Mouse (Mus musculus): ENCODE results near the gene Trmo. TPM values are rescaled to one million over a fixed set of nuclear protein-coding genes. Genes with fewer than 3 reads are reported as not detected.

Trmo gene
- polyA plus RNA-seq, 1 experiment from 2014 or later: 11.8 TPM

- H3K4me3 ChIP-seq (ENCODE audit: low read depth, low read length): no peak overlapping the region
- H3K4me2 ChIP-seq (ENCODE audit: low read depth, low read length): no peak overlapping the region
- no peaks in the 10 kb centered on the region for H3K4me1 ChIP-seq (ENCODE audit: control insufficient read depth, insufficient read depth, low read length)
- ATAC-seq (replicated peaks; ENCODE audit: insufficient number of reproducible peaks, low FRiP score, low TSS enrichment, low read depth): no peak
- WGBS: 84% methylated on average over 2 of the region's 2 CpGs
- no peak overlapping the region for H3K27ac ChIP-seq (replicated peaks; ENCODE audit: low read depth, low read length)
- no peaks in the 10 kb centered on the region for H3K36me3 ChIP-seq (replicated peaks; ENCODE audit: control insufficient read depth, insufficient read depth, low read depth, low read length)
- DNase-seq (ENCODE audit: low spot score): no peak
- no peak overlapping the region for H3K9ac ChIP-seq (replicated peaks; ENCODE audit: low read length)
- no peaks in the 10 kb centered on the region for H3K9me3 ChIP-seq (replicated peaks; ENCODE audit: control insufficient read depth, low read length)
- H3K27me3 ChIP-seq (ENCODE audit: control insufficient read depth, insufficient read depth, low read length): peaks cover 2% of the 10 kb centered on the region; the same call in 1 of the 2 replicates
Observed at GRCm38 (mm10) chr4:46364360-46364759, 24.9 kb downstream of the Trmo start.

- H3K36me3 ChIP-seq (replicated peaks; ENCODE audit: control insufficient read depth, insufficient read depth, low read depth, low read length): no peaks in the 10 kb centered on the region
- peaks cover 2% of the 10 kb centered on the region; the same call in 1 of the 2 replicates for H3K27me3 ChIP-seq (ENCODE audit: control insufficient read depth, insufficient read depth, low read length)
- no peaks in the 10 kb centered on the region for H3K4me1 ChIP-seq (ENCODE audit: control insufficient read depth, insufficient read depth, low read length)
- ATAC-seq (replicated peaks; ENCODE audit: insufficient number of reproducible peaks, low FRiP score, low TSS enrichment, low read depth) (no peak), DNase-seq (ENCODE audit: low spot score) (no peak)
- no peaks in the 10 kb centered on the region for H3K9me3 ChIP-seq (replicated peaks; ENCODE audit: control insufficient read depth, low read length)
- H3K27ac ChIP-seq (replicated peaks; ENCODE audit: low read depth, low read length): no peak overlapping the region
- no peak overlapping the region for H3K4me2 ChIP-seq (ENCODE audit: low read depth, low read length)
- H3K4me3 ChIP-seq (ENCODE audit: low read depth, low read length): no peak overlapping the region
- H3K9ac ChIP-seq (replicated peaks; ENCODE audit: low read length): no peak overlapping the region
- 71% methylated on average over 5 of the region's 5 CpGs for WGBS
Observed at GRCm38 (mm10) chr4:46361258-46361657, 28.0 kb downstream of the Trmo start.

DNA sequence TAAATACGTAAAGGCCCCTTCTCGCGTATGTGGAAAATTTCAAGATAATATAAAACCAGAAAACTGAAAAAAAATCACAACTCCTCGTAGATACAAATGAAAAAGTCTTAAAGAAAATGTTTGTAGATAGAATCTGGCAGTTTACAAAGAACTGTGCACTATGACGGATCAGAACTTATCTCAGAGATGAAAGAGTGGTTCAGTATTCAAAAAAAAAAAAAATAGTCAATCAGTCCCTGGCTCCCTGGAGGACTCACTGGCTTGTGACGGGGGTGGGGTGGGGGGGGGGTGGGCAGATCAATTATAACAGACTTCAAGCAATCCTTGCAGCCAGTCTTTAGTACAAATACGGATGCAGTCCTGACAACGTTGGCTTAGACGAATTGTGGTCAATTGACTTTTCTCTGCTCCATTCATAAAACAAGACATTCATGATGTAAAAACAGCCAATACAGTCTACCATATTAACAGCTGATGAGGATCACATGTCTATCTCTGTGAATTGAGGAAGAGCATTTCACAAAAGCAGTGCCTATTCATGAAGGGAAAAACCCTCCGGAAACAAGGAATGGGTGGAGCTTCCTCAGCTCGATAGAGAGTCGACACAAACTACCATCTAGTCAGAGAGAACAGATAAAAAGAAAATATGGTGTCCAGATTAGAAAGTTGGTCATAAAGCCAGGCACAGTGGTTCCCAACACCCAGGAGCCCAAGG lies 29.5 kb downstream of the Trmo start:
- DNase-seq (ENCODE audit: low spot score): no peak
- H3K27ac ChIP-seq (replicated peaks; ENCODE audit: low read depth, low read length): no peak overlapping the region
- no peaks in the 10 kb centered on the region for H3K36me3 ChIP-seq (replicated peaks; ENCODE audit: control insufficient read depth, insufficient read depth, low read depth, low read length)
- no peaks in the 10 kb centered on the region for H3K27me3 ChIP-seq (ENCODE audit: control insufficient read depth, insufficient read depth, low read length)
- H3K4me3 ChIP-seq (ENCODE audit: low read depth, low read length): no peak overlapping the region
- no peak overlapping the region for H3K9ac ChIP-seq (replicated peaks; ENCODE audit: low read length)
- no peak for ATAC-seq (replicated peaks; ENCODE audit: insufficient number of reproducible peaks, low FRiP score, low TSS enrichment, low read depth)
- WGBS: 78% methylated on average over 12 of the region's 12 CpGs
- no peaks in the 10 kb centered on the region for H3K9me3 ChIP-seq (replicated peaks; ENCODE audit: control insufficient read depth, low read length)
- no peak overlapping the region for H3K4me2 ChIP-seq (ENCODE audit: low read depth, low read length)
- H3K4me1 ChIP-seq (ENCODE audit: control insufficient read depth, insufficient read depth, low read length): no peaks in the 10 kb centered on the region

- Histone ChIP-seq H3K4me2 (ENCODE audit: low read depth, low read length) (no peak overlapping the region), H3K9ac (replicated peaks; ENCODE audit: low read length) (no peak overlapping the region), H3K9me3 (replicated peaks; ENCODE audit: control insufficient read depth, low read length) (no peaks in the 10 kb centered on the region), H3K4me1 (ENCODE audit: control insufficient read depth, insufficient read depth, low read length) (no peaks in the 10 kb centered on the region), H3K36me3 (replicated peaks; ENCODE audit: control insufficient read depth, insufficient read depth, low read depth, low read length) (no peaks in the 10 kb centered on the region), H3K27ac (replicated peaks; ENCODE audit: low read depth, low read length) (no peak overlapping the region), H3K4me3 (ENCODE audit: low read depth, low read length) (no peak overlapping the region), H3K27me3 (ENCODE audit: control insufficient read depth, insufficient read depth, low read length) (peaks cover 3% of the 10 kb centered on the region; the same call in 1 of the 2 replicates)
- DNase-seq (ENCODE audit: low spot score) (peak; percentile 71), ATAC-seq (replicated peaks; ENCODE audit: insufficient number of reproducible peaks, low FRiP score, low TSS enrichment, low read depth) (no peak)
- 39% methylated on average over 12 of the region's 12 CpGs for WGBS
Observed at GRCm38 (mm10) chr4:46356351-46357133, 32.7 kb downstream of the Trmo start.

- Histone ChIP-seq H3K27me3 (ENCODE audit: control insufficient read depth, insufficient read depth, low read length) (peaks cover 25% of the 10 kb centered on the region), H3K4me3 (ENCODE audit: low read depth, low read length) (no peak overlapping the region), H3K36me3 (replicated peaks; ENCODE audit: control insufficient read depth, insufficient read depth, low read depth, low read length) (no peaks in the 10 kb centered on the region), H3K9me3 (replicated peaks; ENCODE audit: control insufficient read depth, low read length) (no peaks in the 10 kb centered on the region), H3K9ac (replicated peaks; ENCODE audit: low read length) (no peak overlapping the region), H3K4me2 (ENCODE audit: low read depth, low read length) (no peak overlapping the region), H3K4me1 (ENCODE audit: control insufficient read depth, insufficient read depth, low read length) (no peaks in the 10 kb centered on the region), H3K27ac (replicated peaks; ENCODE audit: low read depth, low read length) (no peak overlapping the region)
- 4% methylated on average over 10 of the region's 10 CpGs for WGBS
- DNase-seq (ENCODE audit: low spot score): no peak
- no peak for ATAC-seq (replicated peaks; ENCODE audit: insufficient number of reproducible peaks, low FRiP score, low TSS enrichment, low read depth)
Observed at GRCm38 (mm10) chr4:46353045-46353444, 36.2 kb downstream of the Trmo start.

GRCm38 (mm10) chr4:46349530-46349929 lies 39.7 kb downstream of the Trmo start:
- no peak overlapping the region for H3K27ac ChIP-seq (replicated peaks; ENCODE audit: low read depth, low read length)
- H3K4me3 ChIP-seq (ENCODE audit: low read depth, low read length): no peak overlapping the region
- no peak for DNase-seq (ENCODE audit: low spot score)
- H3K4me1 ChIP-seq (ENCODE audit: control insufficient read depth, insufficient read depth, low read length): peaks cover 1% of the 10 kb centered on the region; the same call in 1 of the 2 replicates
- no peaks in the 10 kb centered on the region for H3K9me3 ChIP-seq (replicated peaks; ENCODE audit: control insufficient read depth, low read length)
- no peak for ATAC-seq (replicated peaks; ENCODE audit: insufficient number of reproducible peaks, low FRiP score, low TSS enrichment, low read depth)
- H3K9ac ChIP-seq (replicated peaks; ENCODE audit: low read length): no peak overlapping the region
- H3K36me3 ChIP-seq (replicated peaks; ENCODE audit: control insufficient read depth, insufficient read depth, low read depth, low read length): no peaks in the 10 kb centered on the region
- H3K4me2 ChIP-seq (ENCODE audit: low read depth, low read length): no peak overlapping the region
- H3K27me3 ChIP-seq (ENCODE audit: control insufficient read depth, insufficient read depth, low read length): peaks cover 45% of the 10 kb centered on the region
- WGBS: 49% methylated on average over 5 of the region's 5 CpGs

DNA sequence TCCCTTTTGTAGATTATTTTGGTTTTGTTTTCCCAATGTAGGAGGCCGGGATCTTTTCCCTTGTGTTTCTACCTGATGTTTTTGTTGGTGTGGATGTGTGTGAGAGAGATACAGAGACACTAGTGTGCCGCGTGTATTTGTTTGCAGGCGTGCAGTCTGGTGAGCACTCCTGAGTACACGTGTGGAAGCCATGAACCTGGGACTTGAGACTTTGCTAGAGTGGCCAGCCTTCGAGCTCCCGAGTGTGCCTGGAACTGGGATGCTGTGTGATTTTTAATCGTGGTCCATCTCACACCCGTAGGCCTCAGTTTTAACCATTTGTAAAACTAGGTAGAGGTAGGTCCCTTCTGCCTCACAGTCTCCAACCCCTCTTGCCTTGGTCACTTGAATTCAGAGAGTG lies 40.3 kb downstream of the Trmo start:
- Histone ChIP-seq H3K27ac (replicated peaks; ENCODE audit: low read depth, low read length) (no peak overlapping the region), H3K36me3 (replicated peaks; ENCODE audit: control insufficient read depth, insufficient read depth, low read depth, low read length) (no peaks in the 10 kb centered on the region), H3K4me1 (ENCODE audit: control insufficient read depth, insufficient read depth, low read length) (peaks cover 2% of the 10 kb centered on the region; the same call in 1 of the 2 replicates), H3K4me2 (ENCODE audit: low read depth, low read length) (no peak overlapping the region), H3K4me3 (ENCODE audit: low read depth, low read length) (no peak overlapping the region), H3K9ac (replicated peaks; ENCODE audit: low read length) (no peak overlapping the region), H3K9me3 (replicated peaks; ENCODE audit: control insufficient read depth, low read length) (no peaks in the 10 kb centered on the region), H3K27me3 (ENCODE audit: control insufficient read depth, insufficient read depth, low read length) (peaks cover 51% of the 10 kb centered on the region)
- 24% methylated on average over 9 of the region's 9 CpGs for WGBS
- DNase-seq (ENCODE audit: low spot score) (no peak), ATAC-seq (replicated peaks; ENCODE audit: insufficient number of reproducible peaks, low FRiP score, low TSS enrichment, low read depth) (no peak)

Data from embryonic facial prominence, embryonic 11.5 days (tissue).